Mouse (Mus musculus): Measurements from ENCODE around the gene Pde10a.

Gene Pde10a

GRCm38 (mm10) chr17:8742772-8743171, 217.6 kb downstream of the Pde10a start:
- DNase-seq (ENCODE audit: extremely low spot score, low read depth, low spot score), result no peak

- no peak for DNase-seq (ENCODE audit: extremely low spot score, low read depth, low spot score)
These were observed 220.2 kb downstream of the Pde10a start for GRCm38 (mm10) chr17:8745334-8745733.

- no peak for DNase-seq (ENCODE audit: extremely low spot score, low read depth, low spot score)
These were observed 224.3 kb downstream of the Pde10a start for GRCm38 (mm10) chr17:8749426-8749825.

- no peak for DNase-seq (ENCODE audit: extremely low spot score, low read depth, low spot score)
These were observed 232.4 kb downstream of the Pde10a start for GRCm38 (mm10) chr17:8757576-8757975.

- no peak for DNase-seq (ENCODE audit: extremely low spot score, low read depth, low spot score)
These were observed 238.1 kb downstream of the Pde10a start for GRCm38 (mm10) chr17:8763248-8763647.

GRCm38 (mm10) chr17:8765987-8766576, 240.9 kb downstream of the Pde10a start:
- DNase-seq (ENCODE audit: extremely low spot score, low read depth, low spot score), result no peak

GRCm38 (mm10) chr17:8769155-8769554, 244.0 kb downstream of the Pde10a start:
- no peak for DNase-seq (ENCODE audit: extremely low spot score, low read depth, low spot score)

GRCm38 (mm10) chr17:8773391-8773790, 248.2 kb downstream of the Pde10a start:
- DNase-seq (ENCODE audit: extremely low spot score, low read depth, low spot score), result no peak

GRCm38 (mm10) chr17:8774301-8774700, 249.1 kb downstream of the Pde10a start:
- DNase-seq (ENCODE audit: extremely low spot score, low read depth, low spot score), result no peak

GRCm38 (mm10) chr17:8775571-8776161, 250.5 kb downstream of the Pde10a start:
- no peak for DNase-seq (ENCODE audit: extremely low spot score, low read depth, low spot score)

GRCm38 (mm10) chr17:8777710-8778109, 252.5 kb downstream of the Pde10a start:
- DNase-seq (ENCODE audit: extremely low spot score, low read depth, low spot score), result no peak

- DNase-seq (ENCODE audit: extremely low spot score, low read depth, low spot score), result no peak
These were observed 253.7 kb downstream of the Pde10a start for GRCm38 (mm10) chr17:8778839-8779238.

- DNase-seq (ENCODE audit: extremely low spot score, low read depth, low spot score), result no peak
These were observed 255.3 kb downstream of the Pde10a start for GRCm38 (mm10) chr17:8780484-8780883.

- DNase-seq (ENCODE audit: extremely low spot score, low read depth, low spot score), result no peak
These were observed 255.9 kb downstream of the Pde10a start for GRCm38 (mm10) chr17:8781040-8781439.

GRCm38 (mm10) chr17:8781576-8781975, 256.4 kb downstream of the Pde10a start:
- no peak for DNase-seq (ENCODE audit: extremely low spot score, low read depth, low spot score)

GRCm38 (mm10) chr17:8785908-8786307, 260.7 kb downstream of the Pde10a start:
- no peak for DNase-seq (ENCODE audit: extremely low spot score, low read depth, low spot score)

GRCm38 (mm10) chr17:8786484-8786883, 261.3 kb downstream of the Pde10a start:
- no peak for DNase-seq (ENCODE audit: extremely low spot score, low read depth, low spot score)

- no peak for DNase-seq (ENCODE audit: extremely low spot score, low read depth, low spot score)
These were observed 262.6 kb downstream of the Pde10a start for GRCm38 (mm10) chr17:8787762-8788161.

GRCm38 (mm10) chr17:8791561-8791960, 266.4 kb downstream of the Pde10a start:
- no peak for DNase-seq (ENCODE audit: extremely low spot score, low read depth, low spot score)

- no peak for DNase-seq (ENCODE audit: extremely low spot score, low read depth, low spot score)
These were observed 267.4 kb downstream of the Pde10a start for GRCm38 (mm10) chr17:8792611-8793010.

- no peak for DNase-seq (ENCODE audit: extremely low spot score, low read depth, low spot score)
These were observed 272.5 kb downstream of the Pde10a start for GRCm38 (mm10) chr17:8797624-8798023.

GRCm38 (mm10) chr17:8798531-8799295, 273.5 kb downstream of the Pde10a start:
- DNase-seq (ENCODE audit: extremely low spot score, low read depth, low spot score), result no peak
